Mouse (Mus musculus) urinary bladder, postnatal 4 days (tissue): ENCODE data around the gene Tmem267.
"Not testable (repeated sequence)": the region's sequence is repeated elsewhere in the genome, so short reads cannot be mapped to it uniquely, and the experiment has no call there.

Source experiments
- DNase-seq, 2 experiments: peaks; one replicate each; pipeline ENCODE4 v3.0.0; 2021 to 2022; ENCODE audit warnings: low spot score in 2 of 2

The Tmem267 gene

GRCm38 (mm10) chr13:119618841-119619240 is 131.0 kb downstream of the Tmem267 start:
- no peak for DNase-seq

- no peak for DNase-seq
Measured at GRCm38 (mm10) chr13:119619735-119620134, 131.9 kb downstream of the Tmem267 start.

GRCm38 (mm10) chr13:119623634-119624033 is 135.8 kb downstream of the Tmem267 start, which contains the start of gene Ccl28:
Gene Ccl28 (plus strand): TSS chr13:119623819.
- DNase-seq: no peak

- DNase-seq: not testable (repeated sequence)
Measured at GRCm38 (mm10) chr13:119625952-119626351, 138.1 kb downstream of the Tmem267 start.

GRCm38 (mm10) chr13:119631482-119632155 is 143.8 kb downstream of the Tmem267 start:
- peak; percentile 65 to 88 for DNase-seq

- DNase-seq: no peak
Measured at GRCm38 (mm10) chr13:119632156-119632548, 144.3 kb downstream of the Tmem267 start.

- DNase-seq: no peak
Measured at GRCm38 (mm10) chr13:119635496-119635895, 147.7 kb downstream of the Tmem267 start.

- DNase-seq: no peak
Measured at GRCm38 (mm10) chr13:119637837-119638236, 150.0 kb downstream of the Tmem267 start.

GRCm38 (mm10) chr13:119638449-119638848 is 150.6 kb downstream of the Tmem267 start:
- no peak for DNase-seq

- DNase-seq: no peak
Measured at GRCm38 (mm10) chr13:119639302-119639701, 151.5 kb downstream of the Tmem267 start.

- DNase-seq: no peak
Measured at GRCm38 (mm10) chr13:119640504-119640903, 152.7 kb downstream of the Tmem267 start.

GRCm38 (mm10) chr13:119641145-119641544 is 153.3 kb downstream of the Tmem267 start:
- no peak for DNase-seq

- no peak for DNase-seq
Measured at GRCm38 (mm10) chr13:119644769-119645168, 156.9 kb downstream of the Tmem267 start.

- DNase-seq: no peak
Measured at GRCm38 (mm10) chr13:119646511-119646910, 158.7 kb downstream of the Tmem267 start.

- DNase-seq: no peak
Measured at GRCm38 (mm10) chr13:119648891-119649698, 161.3 kb downstream of the Tmem267 start.

GRCm38 (mm10) chr13:119649699-119650046 is 161.8 kb downstream of the Tmem267 start:
- no peak for DNase-seq

- DNase-seq: no peak
Measured at GRCm38 (mm10) chr13:119654734-119655133, 166.9 kb downstream of the Tmem267 start.

- DNase-seq: no peak
Measured at GRCm38 (mm10) chr13:119656246-119656645, 168.4 kb downstream of the Tmem267 start.

GRCm38 (mm10) chr13:119656846-119657416 is 169.1 kb downstream of the Tmem267 start:
- DNase-seq: no peak
